Mouse (Mus musculus): ENCODE measurements around the gene Rbfox1. TPM values are rescaled to one million over a fixed set of nuclear protein-coding genes. Genes with fewer than 3 reads are reported as not detected.

The Rbfox1 gene
- polyA plus RNA-seq, 1 experiment from 2014 or later = 3.1 TPM

DNA sequence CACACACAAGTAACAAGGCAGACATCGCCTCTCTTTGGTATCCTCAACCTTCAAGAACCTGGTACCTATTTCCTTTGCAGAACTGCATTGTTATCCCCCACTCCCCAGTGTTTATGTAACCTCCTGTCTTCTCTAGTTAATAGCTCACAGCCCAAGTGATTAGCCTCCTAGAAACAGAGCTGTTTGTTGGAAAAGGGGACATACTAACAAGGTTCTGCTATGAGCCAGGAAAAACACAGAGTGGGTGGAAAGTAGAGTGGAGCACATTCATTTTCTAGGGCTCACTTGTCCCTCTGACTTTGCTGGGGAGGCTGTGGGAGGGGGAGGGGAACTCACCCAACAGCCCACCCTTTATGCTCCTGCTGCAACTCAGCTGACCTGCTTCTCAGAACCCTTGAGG is 114.9 kb downstream of the Rbfox1 start:
- whole genome bisulfite sequencing (ENCODE audit: insufficient replicate concordance) = 44% methylated on average over 1 of the region's 1 CpGs
- H3K4me3 ChIP-seq (ENCODE audit: low read depth, low read length) = no peak overlapping the region
- no peaks in the 10 kb centered on the region for H3K27me3 ChIP-seq (ENCODE audit: control insufficient read depth, insufficient read depth, low read length)
- H3K4me2 ChIP-seq = no peak overlapping the region
- H3K27ac ChIP-seq (ENCODE audit: low read depth, low read length) = no peak overlapping the region
- H3K36me3 ChIP-seq (ENCODE audit: control insufficient read depth, insufficient read depth, low read length) = no peaks in the 10 kb centered on the region
- no peak for ATAC-seq (replicated peaks; ENCODE audit: insufficient number of reproducible peaks, low FRiP score, low TSS enrichment)
- no peaks in the 10 kb centered on the region for H3K9me3 ChIP-seq (replicated peaks; ENCODE audit: control insufficient read depth, low read length)
- H3K4me1 ChIP-seq (ENCODE audit: control insufficient read depth, insufficient read depth, low read length) = no peaks in the 10 kb centered on the region
- H3K9ac ChIP-seq (ENCODE audit: low read depth, low read length) = no peak overlapping the region

DNA sequence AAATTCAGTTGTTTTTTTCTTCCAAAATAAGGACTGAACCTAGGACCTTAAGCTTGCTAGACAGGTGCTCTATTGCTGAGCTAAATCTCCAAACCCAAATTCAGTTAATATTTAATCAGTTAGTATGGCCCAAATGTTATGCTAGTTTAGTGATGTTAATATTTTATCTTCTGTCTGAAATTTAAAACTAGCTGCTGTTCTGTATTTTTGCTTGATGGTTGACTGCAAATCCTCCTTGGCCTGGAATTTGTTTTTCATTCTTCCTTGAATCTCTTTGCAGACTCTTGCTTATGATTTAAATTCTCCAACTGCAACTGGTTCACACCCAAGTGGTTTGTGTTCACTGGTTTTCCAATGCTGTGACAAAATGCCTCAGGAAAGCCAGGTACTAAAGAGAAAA is 121.8 kb downstream of the Rbfox1 start:
- no peaks in the 10 kb centered on the region for H3K27me3 ChIP-seq (ENCODE audit: control insufficient read depth, insufficient read depth, low read length)
- no peak for ATAC-seq (replicated peaks; ENCODE audit: insufficient number of reproducible peaks, low FRiP score, low TSS enrichment)

DNA sequence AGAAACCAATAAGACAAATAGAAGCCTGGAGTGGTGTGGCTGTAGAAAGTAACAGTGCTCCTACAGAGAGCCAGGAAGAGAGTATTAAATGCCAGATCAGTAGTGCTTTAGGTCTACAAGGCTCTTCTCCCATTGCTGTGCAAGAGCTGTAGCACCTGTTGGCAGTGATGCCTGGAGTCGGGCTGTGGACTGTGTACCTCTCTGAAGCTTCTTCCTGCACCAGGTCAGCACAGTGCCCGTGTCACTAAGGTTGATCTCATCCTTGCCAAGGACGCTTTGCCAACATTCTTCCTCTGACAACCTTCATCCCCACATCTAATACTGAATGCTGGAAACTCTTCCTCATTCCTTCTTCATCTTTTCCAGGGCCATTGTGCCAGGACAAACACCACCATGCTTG is 127.7 kb downstream of the Rbfox1 start:
- Histone ChIP-seq H3K4me2 (no peak overlapping the region), H3K27ac (ENCODE audit: low read depth, low read length) (no peak overlapping the region), H3K9me3 (replicated peaks; ENCODE audit: control insufficient read depth, low read length) (no peaks in the 10 kb centered on the region), H3K9ac (ENCODE audit: low read depth, low read length) (no peak overlapping the region), H3K4me3 (ENCODE audit: low read depth, low read length) (no peak overlapping the region), H3K36me3 (ENCODE audit: control insufficient read depth, insufficient read depth, low read length) (no peaks in the 10 kb centered on the region), H3K4me1 (ENCODE audit: control insufficient read depth, insufficient read depth, low read length) (no peaks in the 10 kb centered on the region), H3K27me3 (ENCODE audit: control insufficient read depth, insufficient read depth, low read length) (no peaks in the 10 kb centered on the region)
- WGBS (ENCODE audit: insufficient replicate concordance) = 74% methylated on average over 3 of the region's 3 CpGs
- no peak for ATAC-seq (replicated peaks; ENCODE audit: insufficient number of reproducible peaks, low FRiP score, low TSS enrichment)

More for the DNA sequence above, 121.8 kb downstream of the Rbfox1 start:
- Histone ChIP-seq H3K4me2 (no peak overlapping the region), H3K4me1 (ENCODE audit: control insufficient read depth, insufficient read depth, low read length) (no peaks in the 10 kb centered on the region), H3K4me3 (ENCODE audit: low read depth, low read length) (no peak overlapping the region), H3K27ac (ENCODE audit: low read depth, low read length) (no peak overlapping the region), H3K36me3 (ENCODE audit: control insufficient read depth, insufficient read depth, low read length) (no peaks in the 10 kb centered on the region), H3K9ac (ENCODE audit: low read depth, low read length) (no peak overlapping the region), H3K9me3 (replicated peaks; ENCODE audit: control insufficient read depth, low read length) (no peaks in the 10 kb centered on the region)

DNA sequence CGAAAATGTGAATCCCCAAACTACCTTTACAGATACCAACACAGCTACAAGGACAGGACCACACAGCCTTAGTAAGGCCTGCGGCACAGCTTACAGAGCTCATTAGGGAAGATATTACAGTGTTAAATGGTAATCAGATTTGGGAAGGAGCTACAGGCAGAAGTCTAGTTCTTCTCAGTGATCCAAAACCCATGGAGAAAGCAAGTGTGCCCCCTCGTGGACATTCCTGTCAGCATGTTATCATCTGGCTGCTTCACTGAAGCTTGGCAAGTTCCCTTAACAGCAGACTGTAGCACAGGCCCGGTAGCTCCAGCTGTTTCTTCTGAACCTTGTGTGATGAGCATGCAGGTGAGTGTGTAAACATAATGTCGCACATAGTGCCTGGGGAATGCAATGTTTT is 133.5 kb downstream of the Rbfox1 start:
- H3K27me3 ChIP-seq (ENCODE audit: control insufficient read depth, insufficient read depth, low read length) = no peaks in the 10 kb centered on the region
- H3K36me3 ChIP-seq (ENCODE audit: control insufficient read depth, insufficient read depth, low read length) = no peaks in the 10 kb centered on the region
- no peaks in the 10 kb centered on the region for H3K9me3 ChIP-seq (replicated peaks; ENCODE audit: control insufficient read depth, low read length)
- H3K27ac ChIP-seq (ENCODE audit: low read depth, low read length) = no peak overlapping the region
- no peak overlapping the region for H3K4me2 ChIP-seq
- no peak overlapping the region for H3K4me3 ChIP-seq (ENCODE audit: low read depth, low read length)
- H3K9ac ChIP-seq (ENCODE audit: low read depth, low read length) = no peak overlapping the region
- H3K4me1 ChIP-seq (ENCODE audit: control insufficient read depth, insufficient read depth, low read length) = no peaks in the 10 kb centered on the region
- WGBS (ENCODE audit: insufficient replicate concordance) = 34% methylated on average over 5 of the region's 5 CpGs
- no peak for ATAC-seq (replicated peaks; ENCODE audit: insufficient number of reproducible peaks, low FRiP score, low TSS enrichment)

DNA sequence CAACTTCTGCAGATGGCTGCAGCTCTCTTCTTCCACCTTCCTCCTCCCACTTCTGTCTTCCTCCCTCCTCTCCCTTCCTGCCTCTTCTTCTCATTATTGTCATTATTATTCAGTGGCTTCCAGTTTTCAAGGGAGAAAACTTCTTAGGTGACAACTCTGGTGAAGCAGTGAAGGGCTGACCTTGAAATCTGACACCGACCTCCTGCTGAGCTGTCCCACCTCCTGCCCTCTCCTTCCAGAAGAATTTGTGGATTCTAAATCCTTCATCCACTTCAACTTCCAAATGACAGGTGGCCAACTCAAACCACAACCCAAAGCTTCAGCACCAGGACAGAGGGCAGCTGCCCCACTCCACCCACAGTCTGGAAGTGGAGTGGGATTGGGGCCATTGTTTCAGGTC is 134.2 kb downstream of the Rbfox1 start:
- no peak overlapping the region for H3K27ac ChIP-seq (ENCODE audit: low read depth, low read length)
- no peak overlapping the region for H3K4me2 ChIP-seq
- H3K9me3 ChIP-seq (replicated peaks; ENCODE audit: control insufficient read depth, low read length) = no peaks in the 10 kb centered on the region
- H3K4me3 ChIP-seq (ENCODE audit: low read depth, low read length) = no peak overlapping the region
- no peak for ATAC-seq (replicated peaks; ENCODE audit: insufficient number of reproducible peaks, low FRiP score, low TSS enrichment)
- no peak overlapping the region for H3K9ac ChIP-seq (ENCODE audit: low read depth, low read length)
- 29% methylated on average over 1 of the region's 1 CpGs for WGBS (ENCODE audit: insufficient replicate concordance)
- H3K27me3 ChIP-seq (ENCODE audit: control insufficient read depth, insufficient read depth, low read length) = no peaks in the 10 kb centered on the region
- H3K36me3 ChIP-seq (ENCODE audit: control insufficient read depth, insufficient read depth, low read length) = no peaks in the 10 kb centered on the region
- no peaks in the 10 kb centered on the region for H3K4me1 ChIP-seq (ENCODE audit: control insufficient read depth, insufficient read depth, low read length)

DNA sequence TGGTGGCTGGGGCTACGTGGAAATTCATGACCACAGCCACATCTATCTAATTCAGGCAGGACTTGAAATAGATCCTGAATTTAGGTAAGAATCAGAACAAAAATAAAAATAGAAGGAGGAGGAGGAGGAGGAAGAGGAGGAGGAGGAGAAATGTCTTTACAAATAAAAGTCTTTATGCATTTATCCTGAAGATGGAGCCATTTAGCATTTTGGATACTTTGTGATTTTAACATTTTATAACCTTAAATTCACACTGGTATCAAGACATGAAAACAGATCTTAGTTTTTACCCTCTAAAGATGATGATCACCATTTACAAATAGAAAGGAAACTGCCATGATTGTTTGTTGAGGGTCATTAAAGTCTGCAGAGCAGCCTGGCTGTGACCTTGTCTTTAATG is 146.1 kb downstream of the Rbfox1 start:
- H3K36me3 ChIP-seq (ENCODE audit: control insufficient read depth, insufficient read depth, low read length) = no peaks in the 10 kb centered on the region
- H3K4me2 ChIP-seq = no peak overlapping the region
- no peak overlapping the region for H3K9ac ChIP-seq (ENCODE audit: low read depth, low read length)
- H3K9me3 ChIP-seq (replicated peaks; ENCODE audit: control insufficient read depth, low read length) = no peaks in the 10 kb centered on the region
- no peak for ATAC-seq (replicated peaks; ENCODE audit: insufficient number of reproducible peaks, low FRiP score, low TSS enrichment)
- no peaks in the 10 kb centered on the region for H3K4me1 ChIP-seq (ENCODE audit: control insufficient read depth, insufficient read depth, low read length)
- H3K4me3 ChIP-seq (ENCODE audit: low read depth, low read length) = no peak overlapping the region
- H3K27me3 ChIP-seq (ENCODE audit: control insufficient read depth, insufficient read depth, low read length) = no peaks in the 10 kb centered on the region
- H3K27ac ChIP-seq (ENCODE audit: low read depth, low read length) = no peak overlapping the region
- 79% methylated on average over 1 of the region's 1 CpGs for WGBS (ENCODE audit: insufficient replicate concordance)

DNA sequence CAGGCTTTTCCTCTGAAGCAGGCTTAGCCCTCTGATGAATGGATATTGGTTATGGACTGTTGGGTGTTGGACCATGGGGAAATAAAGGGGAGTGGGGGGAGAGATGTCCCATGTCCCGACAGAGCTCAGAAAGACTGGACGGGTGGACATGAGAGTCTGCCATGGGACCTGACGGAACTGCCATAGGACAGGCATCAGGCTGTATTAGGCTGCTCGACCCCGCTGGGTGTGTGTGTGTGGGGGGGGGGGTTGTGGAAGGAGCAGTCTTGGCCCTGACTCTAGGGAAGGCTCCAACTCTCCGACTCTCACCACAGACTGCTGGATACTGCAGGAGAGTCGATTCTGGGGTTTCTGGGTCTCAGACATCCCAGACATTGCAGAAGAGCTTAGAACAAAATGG is 147.4 kb downstream of the Rbfox1 start:
- ATAC-seq (replicated peaks; ENCODE audit: insufficient number of reproducible peaks, low FRiP score, low TSS enrichment) = no peak
- Histone ChIP-seq H3K27ac (ENCODE audit: low read depth, low read length) (no peak overlapping the region), H3K9ac (ENCODE audit: low read depth, low read length) (no peak overlapping the region), H3K4me3 (ENCODE audit: low read depth, low read length) (no peak overlapping the region), H3K27me3 (ENCODE audit: control insufficient read depth, insufficient read depth, low read length) (no peaks in the 10 kb centered on the region), H3K9me3 (replicated peaks; ENCODE audit: control insufficient read depth, low read length) (no peaks in the 10 kb centered on the region), H3K4me1 (ENCODE audit: control insufficient read depth, insufficient read depth, low read length) (no peaks in the 10 kb centered on the region), H3K4me2 (no peak overlapping the region), H3K36me3 (ENCODE audit: control insufficient read depth, insufficient read depth, low read length) (no peaks in the 10 kb centered on the region)
- 80% methylated on average over 7 of the region's 7 CpGs for WGBS (ENCODE audit: insufficient replicate concordance)

DNA sequence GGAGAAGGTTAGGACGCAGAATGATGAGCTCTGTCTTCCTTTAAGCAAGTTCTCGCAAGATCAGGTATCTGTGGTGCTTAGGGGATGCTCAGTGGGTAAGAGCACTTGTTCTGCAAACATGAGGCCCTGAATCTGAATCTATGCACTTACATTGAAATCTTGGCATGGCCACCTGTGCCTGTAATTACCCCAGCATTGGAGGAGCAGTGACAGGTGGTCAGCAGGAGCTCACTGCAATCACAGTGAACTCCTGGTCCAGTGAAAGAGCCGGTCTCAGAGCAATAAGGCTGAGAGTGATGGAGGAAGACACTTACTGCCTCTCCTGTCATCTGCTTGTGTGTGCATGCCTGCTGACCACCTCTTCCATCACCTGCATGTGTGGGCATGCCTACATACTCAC is 149.7 kb downstream of the Rbfox1 start:
- no peak for ATAC-seq (replicated peaks; ENCODE audit: insufficient number of reproducible peaks, low FRiP score, low TSS enrichment)
- WGBS (ENCODE audit: insufficient replicate concordance) = 80% methylated on average over 3 of the region's 3 CpGs
- H3K27ac ChIP-seq (ENCODE audit: low read depth, low read length) = no peak overlapping the region
- no peaks in the 10 kb centered on the region for H3K36me3 ChIP-seq (ENCODE audit: control insufficient read depth, insufficient read depth, low read length)
- no peak overlapping the region for H3K9ac ChIP-seq (ENCODE audit: low read depth, low read length)
- H3K4me2 ChIP-seq = no peak overlapping the region
- no peaks in the 10 kb centered on the region for H3K9me3 ChIP-seq (replicated peaks; ENCODE audit: control insufficient read depth, low read length)
- H3K4me3 ChIP-seq (ENCODE audit: low read depth, low read length) = no peak overlapping the region
- no peaks in the 10 kb centered on the region for H3K27me3 ChIP-seq (ENCODE audit: control insufficient read depth, insufficient read depth, low read length)
- no peaks in the 10 kb centered on the region for H3K4me1 ChIP-seq (ENCODE audit: control insufficient read depth, insufficient read depth, low read length)

DNA sequence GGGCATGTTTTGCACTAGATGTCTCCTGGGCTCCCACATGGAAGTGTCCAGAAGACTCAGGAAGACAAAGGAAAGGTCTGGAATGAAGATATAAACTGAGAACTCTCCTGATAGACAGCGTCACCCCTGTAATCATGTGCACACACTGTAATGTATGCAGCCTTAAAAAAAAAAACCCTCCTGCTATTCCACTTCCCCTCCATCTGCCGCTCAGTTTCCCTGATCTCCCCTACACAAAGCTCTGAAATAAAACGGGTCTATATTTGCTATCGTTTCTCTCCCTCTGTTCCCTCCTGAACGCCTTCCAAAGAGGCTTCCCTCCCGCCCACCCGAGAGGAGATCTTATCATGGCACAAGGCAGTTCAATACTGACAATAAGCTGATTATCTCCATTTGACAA is 151.9 kb downstream of the Rbfox1 start:
- ATAC-seq (replicated peaks; ENCODE audit: insufficient number of reproducible peaks, low FRiP score, low TSS enrichment) = no peak
- Histone ChIP-seq H3K9me3 (replicated peaks; ENCODE audit: control insufficient read depth, low read length) (no peaks in the 10 kb centered on the region), H3K4me1 (ENCODE audit: control insufficient read depth, insufficient read depth, low read length) (no peaks in the 10 kb centered on the region), H3K27me3 (ENCODE audit: control insufficient read depth, insufficient read depth, low read length) (no peaks in the 10 kb centered on the region), H3K4me3 (ENCODE audit: low read depth, low read length) (no peak overlapping the region), H3K9ac (ENCODE audit: low read depth, low read length) (no peak overlapping the region), H3K27ac (ENCODE audit: low read depth, low read length) (no peak overlapping the region), H3K4me2 (no peak overlapping the region), H3K36me3 (ENCODE audit: control insufficient read depth, insufficient read depth, low read length) (no peaks in the 10 kb centered on the region)
- 70% methylated on average over 7 of the region's 7 CpGs for WGBS (ENCODE audit: insufficient replicate concordance)
